Mouse (Mus musculus) left cerebral cortex, adult 8-10 months (tissue): ENCODE measurements around the gene Dnajc11. TPM values are rescaled to one million over a fixed set of nuclear protein-coding genes. Genes with fewer than 3 reads are reported as not detected.

Experiments
- DNase-seq, 2 experiments: peaks; one replicate each; pipeline ENCODE4 v3.0.0; 2022; ENCODE audit warnings: low spot score in 2 of 2
- total RNA-seq, 4 experiments: library from RNA; stranded (reverse); gene quantifications; 2 replicates each; pipeline ENCODE4 v1.2.4; 2022

Gene Dnajc11
- total RNA-seq, 4 experiments from 2014 or later: 51.5 to 75.7 (median 62.5) TPM

- no peak for DNase-seq
Measured at GRCm38 (mm10) chr4:151932576-151933504, 651 bp upstream of the Dnajc11 start.

DNA sequence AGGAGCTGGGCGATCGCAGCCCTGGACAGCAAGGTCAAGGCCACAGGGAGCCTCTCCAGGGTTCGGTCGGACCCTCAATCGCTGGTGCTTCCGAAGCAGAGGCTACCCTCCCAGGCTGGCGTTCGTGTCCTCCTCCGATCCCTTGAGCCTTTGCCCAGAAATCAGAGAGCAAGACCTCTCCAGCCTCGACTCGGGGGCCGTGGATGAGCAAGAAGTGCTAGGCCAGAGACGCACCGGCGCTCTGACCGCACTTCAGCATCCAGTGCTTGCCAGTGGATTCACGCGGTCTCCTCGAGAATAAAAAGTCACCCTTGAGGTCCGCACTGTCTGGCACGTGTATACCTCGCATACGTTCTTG lies 703 bp downstream of the Dnajc11 start:
- no peak for DNase-seq

GRCm38 (mm10) chr4:151937441-151937840 lies 4.0 kb downstream of the Dnajc11 start:
- DNase-seq: no peak

DNA sequence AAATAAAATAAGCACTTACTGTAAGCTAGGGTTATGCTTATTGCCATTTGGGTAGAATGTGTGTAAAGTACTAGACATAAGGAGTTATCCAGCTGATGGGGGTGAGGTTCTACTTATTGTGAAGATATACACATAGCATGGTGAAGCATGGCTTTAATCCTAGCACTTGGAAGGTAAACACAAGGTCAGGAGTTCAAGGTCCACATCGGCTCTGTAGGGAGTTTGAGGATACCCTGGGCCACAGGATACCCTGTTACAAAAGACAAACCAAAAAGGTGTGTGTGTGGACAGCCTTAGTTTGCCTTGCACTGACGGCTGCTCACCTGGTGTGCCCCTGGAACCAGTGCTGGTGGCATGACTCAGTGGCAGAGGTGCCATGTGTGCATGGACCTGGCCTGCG lies 4.6 kb downstream of the Dnajc11 start:
- DNase-seq: no peak

DNA sequence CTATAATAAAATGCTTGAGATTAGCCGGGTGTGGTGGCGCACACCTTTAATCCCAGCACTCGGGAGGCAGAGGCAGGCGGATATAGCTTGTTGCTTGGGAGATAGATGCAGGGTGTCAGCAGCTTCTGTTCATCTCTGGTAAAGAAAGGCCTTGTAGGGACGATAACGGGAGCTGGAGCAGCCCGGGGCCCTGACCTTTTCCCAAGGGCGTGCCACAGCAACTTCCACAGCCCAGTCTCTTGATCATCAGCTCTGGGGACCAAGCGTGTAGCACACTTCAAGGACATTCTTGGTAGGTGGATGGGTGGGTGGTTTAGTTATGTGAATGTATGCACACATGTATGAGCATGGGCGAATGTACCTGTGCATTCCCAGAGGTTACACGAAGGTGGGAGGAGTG lies 12.7 kb downstream of the Dnajc11 start:
- DNase-seq: no peak

- no peak for DNase-seq
Measured at GRCm38 (mm10) chr4:151948497-151949471, 15.3 kb downstream of the Dnajc11 start.

DNA sequence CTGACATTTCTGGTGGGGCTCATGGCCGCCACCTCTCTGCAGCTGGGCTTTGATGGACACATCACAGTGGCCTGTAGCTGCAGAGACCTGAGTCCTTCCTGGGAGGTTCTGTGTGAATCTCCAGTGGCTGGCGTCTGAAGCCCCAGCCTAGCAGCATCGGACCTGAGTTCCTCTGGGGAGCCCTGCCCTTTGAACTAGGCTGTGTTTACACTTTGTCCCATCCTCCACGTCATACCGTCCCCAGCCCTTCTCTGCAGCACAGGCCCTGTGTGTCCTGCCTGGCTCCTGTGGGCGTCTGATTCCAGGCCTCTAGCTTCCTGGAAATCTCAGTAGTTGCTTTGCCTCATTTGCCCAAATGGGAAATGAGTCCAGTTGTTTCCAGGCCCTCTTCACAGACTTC lies 19.7 kb downstream of the Dnajc11 start:
- no peak for DNase-seq

- no peak for DNase-seq
Measured at GRCm38 (mm10) chr4:151955791-151956190, 22.3 kb downstream of the Dnajc11 start.

GRCm38 (mm10) chr4:151957584-151958315 lies 24.3 kb downstream of the Dnajc11 start:
- no peak for DNase-seq

GRCm38 (mm10) chr4:151959849-151960512 lies 26.5 kb downstream of the Dnajc11 start:
- DNase-seq: no peak

- no peak for DNase-seq
Measured at GRCm38 (mm10) chr4:151960513-151960854, 27.0 kb downstream of the Dnajc11 start.

GRCm38 (mm10) chr4:151962817-151963216 lies 29.3 kb downstream of the Dnajc11 start:
- DNase-seq: no peak

- DNase-seq: no peak
Measured at GRCm38 (mm10) chr4:151968204-151968921, 34.9 kb downstream of the Dnajc11 start.

- no peak for DNase-seq
Measured at GRCm38 (mm10) chr4:151972221-151972967, 38.9 kb downstream of the Dnajc11 start.

DNA sequence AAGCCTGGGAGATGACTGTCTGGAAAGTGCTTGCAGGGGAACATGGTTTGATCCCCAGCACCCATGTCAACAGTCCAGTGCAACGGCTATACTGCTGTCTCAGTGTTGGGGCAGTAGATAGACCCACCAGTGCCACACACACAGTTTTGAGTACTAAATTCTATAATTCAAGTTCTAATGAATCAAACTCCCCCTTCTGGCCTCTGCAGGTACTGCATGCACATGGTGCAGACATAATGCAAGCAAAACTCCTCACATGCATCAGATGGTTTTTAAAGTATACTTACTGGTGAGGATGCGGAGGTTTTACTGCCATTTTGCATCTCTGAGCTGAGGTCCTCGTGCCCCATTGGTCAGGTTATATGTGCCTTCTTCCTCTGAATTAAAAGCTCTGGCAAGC lies 42.0 kb downstream of the Dnajc11 start:
- DNase-seq: no peak

DNA sequence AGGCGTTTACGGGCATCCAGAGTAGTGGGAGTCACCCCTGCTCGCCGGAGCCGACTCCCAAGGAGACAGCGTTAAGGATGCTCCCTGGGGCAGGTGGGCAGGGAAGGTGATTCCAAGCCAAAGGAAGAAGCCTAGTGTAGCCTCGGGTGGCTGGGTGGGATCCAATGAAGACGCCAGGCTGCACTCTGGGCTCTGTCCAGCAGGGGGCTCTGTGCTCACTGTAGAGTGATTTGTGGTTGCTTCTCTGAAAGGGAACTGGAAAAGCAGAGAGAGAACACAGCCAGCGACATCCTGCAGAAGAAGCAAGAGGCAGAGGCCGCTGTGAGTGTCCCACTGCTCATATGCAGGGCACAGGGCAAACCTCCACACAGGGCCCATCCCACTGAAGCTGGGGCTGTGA lies 44.3 kb downstream of the Dnajc11 start:
- peak; percentile 60 to 94 for DNase-seq

DNA sequence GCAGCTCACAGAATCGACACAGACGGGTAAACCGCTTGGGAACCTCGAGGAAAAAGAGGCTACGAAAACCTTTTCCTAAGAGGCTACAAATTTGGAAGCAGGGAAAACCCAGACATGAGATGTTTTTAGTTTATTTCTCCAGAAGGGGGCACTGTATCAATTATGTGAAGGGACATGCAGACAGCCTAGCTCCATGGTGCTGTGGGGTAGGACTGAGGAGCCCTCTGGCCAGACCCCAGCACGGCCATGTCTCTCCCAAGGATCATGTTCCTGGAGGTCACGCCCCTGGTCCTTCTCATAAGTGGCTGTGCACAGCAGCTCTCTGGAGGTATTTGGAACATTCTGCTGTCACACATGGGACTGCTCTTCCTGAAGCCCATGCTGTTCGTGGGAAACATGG lies 47.2 kb downstream of the Dnajc11 start:
- no peak for DNase-seq

DNA sequence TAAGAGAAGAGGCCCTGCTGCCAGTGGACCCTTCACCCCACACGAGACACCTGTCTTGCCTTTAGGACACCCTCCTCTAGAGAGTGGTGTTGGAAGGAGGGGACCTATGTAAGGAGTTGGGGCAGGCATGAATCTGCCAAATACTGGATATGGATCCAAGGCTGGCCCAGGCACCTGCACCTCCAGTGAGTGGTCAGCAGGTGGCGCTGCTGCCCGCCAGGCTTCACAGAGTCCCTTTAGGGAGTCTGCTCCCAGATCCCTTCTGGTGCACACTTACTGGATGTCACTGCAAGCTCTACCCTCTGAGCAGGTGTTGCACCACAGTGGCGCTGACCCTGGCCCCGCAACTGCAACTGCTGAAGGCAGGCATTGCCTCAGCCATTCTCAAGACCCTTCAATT lies 47.9 kb downstream of the Dnajc11 start:
- DNase-seq: peak; percentile 64 to 71

GRCm38 (mm10) chr4:151983043-151983442 lies 49.6 kb downstream of the Dnajc11 start:
- no peak for DNase-seq

- DNase-seq: no peak
Measured at GRCm38 (mm10) chr4:151983560-151983959, 50.1 kb downstream of the Dnajc11 start.
